Mouse (Mus musculus): ENCODE measurements at regions not wholly inside any gene's neighbourhood (a gene's known extent, or its start where the extent isn't known, plus 50 kb on each side); places are given as distances from the start of the nearest gene placed in this dataset.

GRCm38 (mm10) chr2:9758983-9759382 is 122.1 kb upstream of the 4930412O13Rik start:
- TF ChIP-seq POLR2A (IDR thresholded peaks at IDR 0.05; ENCODE audit: insufficient read depth, low read depth, low read length) (no peak), CTCF (IDR thresholded peaks at IDR 0.05) (no peak)

Measured in heart, adult 2 months (tissue).